Mouse (Mus musculus) lung, adult 2 months (tissue): ENCODE data around the gene Tmem205.

Source experiments
- CTCF ChIP-seq: fragments of 200-500 bp; IDR thresholded peaks from 2 replicates; pipeline ENCODE4 v1.5.1; 2011; ENCODE audit warnings: mild to moderate bottlenecking, low read length, control low read depth; ENCODE audit not compliant: insufficient read depth
- POLR2A ChIP-seq: fragments of 200-500 bp; IDR thresholded peaks from 2 replicates; pipeline ENCODE4 v1.6.1; 2011; ENCODE audit warnings: low read depth, mild to moderate bottlenecking, control low read depth, low read length, borderline replicate concordance; ENCODE audit errors: extremely low read depth

DNA sequence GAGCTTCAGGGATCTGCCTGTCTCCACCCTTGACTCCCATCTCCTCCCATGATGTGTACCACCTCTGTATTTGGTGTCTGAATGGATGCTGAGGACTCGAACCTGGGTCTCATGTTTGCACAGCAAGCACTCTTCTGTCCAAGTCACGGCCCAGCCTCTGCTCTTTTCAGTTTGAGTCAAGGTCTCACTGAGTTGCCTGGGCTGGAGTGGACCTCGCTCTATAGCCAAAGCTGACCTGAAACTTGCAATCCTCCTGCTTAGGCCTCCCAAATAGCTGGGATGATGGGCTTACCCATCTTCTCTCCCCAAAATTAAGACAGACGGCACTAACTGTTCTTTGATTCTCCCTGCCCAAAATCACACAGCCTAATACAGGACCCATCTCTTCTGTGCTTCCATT lies 4.3 kb downstream of the Tmem205 start:
- TF ChIP-seq CTCF (no peak), POLR2A (no peak)
